Mouse (Mus musculus) midbrain, embryonic 11.5 days (tissue): ENCODE measurements around the gene Rfxank. TPM values are rescaled to one million over a fixed set of nuclear protein-coding genes. Genes with fewer than 3 reads are reported as not detected.
A peak's percentile ranks its signal among the peaks of the same experiment; 100 is the strongest.

ENCODE experiments used
- ATAC-seq: fragments of 200-750 bp; cut with Nextera tagmentation; 2 replicates; pipeline ENCODE4 v1.8.0; 2017; ENCODE audit warnings: moderate TSS enrichment, moderate library complexity; ENCODE audit not compliant: low FRiP score
- DNase-seq: peaks from one replicate; pipeline ENCODE4 v3.0.0; 2015; ENCODE audit warnings: low spot score; ENCODE audit errors: missing footprints
- H3K27ac ChIP-seq: fragments of 300-500 bp; sonication (generic); 2 replicates; pipeline ENCODE4 v1.5.1; 2014; ENCODE audit warnings: low read depth, low read length
- H3K27me3 ChIP-seq: fragments of 300-500 bp; sonication (generic); 2 replicates; pipeline ENCODE4 v1.6.1; 2014; ENCODE audit warnings: mild to moderate bottlenecking, low read length, moderate library complexity, mixed read lengths; ENCODE audit not compliant: control insufficient read depth, insufficient read depth
- H3K36me3 ChIP-seq: fragments of 300-500 bp; sonication (generic); 2 replicates; pipeline ENCODE4 v1.6.1; 2014; ENCODE audit warnings: mild to moderate bottlenecking, low read length, moderate library complexity, mixed read lengths; ENCODE audit not compliant: control insufficient read depth, insufficient read depth
- H3K4me1 ChIP-seq: fragments of 300-500 bp; sonication (generic); 2 replicates; pipeline ENCODE4 v1.6.1; 2014; ENCODE audit warnings: low read length; ENCODE audit not compliant: control insufficient read depth, insufficient read depth
- H3K4me2 ChIP-seq: fragments of 300-500 bp; sonication (generic); 2 replicates; pipeline ENCODE4 v1.6.1; 2014; ENCODE audit warnings: mild to moderate bottlenecking, moderate library complexity
- H3K4me3 ChIP-seq: fragments of 300-500 bp; sonication (generic); 2 replicates; pipeline ENCODE4 v1.5.1; 2014; ENCODE audit warnings: low read depth, low read length
- H3K9ac ChIP-seq: fragments of 300-500 bp; sonication (generic); 2 replicates; pipeline ENCODE4 v1.6.1; 2014; ENCODE audit warnings: low read length
- H3K9me3 ChIP-seq: fragments of 300-500 bp; sonication (generic); 2 replicates; pipeline ENCODE4 v1.6.1; 2016; ENCODE audit warnings: low read length; ENCODE audit not compliant: control insufficient read depth
- WGBS: fragments of 180-500 bp; shearing (Covaris S2); extraction: QIAGEN DNeasy Blood & Tissue Kit; methylation state at CpG from one replicate; pipeline ENCODE4 v1.1.7; 2014; 5-methylcytosine and 5-hydroxymethylcytosine counted together
- polyA plus RNA-seq: library from polyadenylated mRNA; unstranded; fragments of >200 nt; fragmentation: Nextera tagmentation; extraction: Ambion mirVana; gene quantifications from 2 replicates; pipeline ENCODE4 v1.2.1, GENCODE M21; 2014

The Rfxank gene
- polyA plus RNA-seq, 1 experiment from 2014 or later, result 10.8 TPM

- Histone ChIP-seq H3K27me3 (no peaks in the 10 kb centered on the region), H3K27ac (no peak overlapping the region), H3K36me3 (peaks cover 3% of the 10 kb centered on the region; the same call in 1 of the 2 replicates), H3K9ac (no peak overlapping the region), H3K4me2 (no peak overlapping the region), H3K4me3 (no peak overlapping the region), H3K9me3 (no peaks in the 10 kb centered on the region), H3K4me1 (peaks cover 10% of the 10 kb centered on the region; the same call in 1 of the 2 replicates)
- DNase-seq (no peak), ATAC-seq (no peak)
- WGBS, result 91% methylated on average over 5 of the region's 5 CpGs
Measured at GRCm38 (mm10) chr8:70173320-70173719, 34.4 kb upstream of the Rfxank start.

DNA sequence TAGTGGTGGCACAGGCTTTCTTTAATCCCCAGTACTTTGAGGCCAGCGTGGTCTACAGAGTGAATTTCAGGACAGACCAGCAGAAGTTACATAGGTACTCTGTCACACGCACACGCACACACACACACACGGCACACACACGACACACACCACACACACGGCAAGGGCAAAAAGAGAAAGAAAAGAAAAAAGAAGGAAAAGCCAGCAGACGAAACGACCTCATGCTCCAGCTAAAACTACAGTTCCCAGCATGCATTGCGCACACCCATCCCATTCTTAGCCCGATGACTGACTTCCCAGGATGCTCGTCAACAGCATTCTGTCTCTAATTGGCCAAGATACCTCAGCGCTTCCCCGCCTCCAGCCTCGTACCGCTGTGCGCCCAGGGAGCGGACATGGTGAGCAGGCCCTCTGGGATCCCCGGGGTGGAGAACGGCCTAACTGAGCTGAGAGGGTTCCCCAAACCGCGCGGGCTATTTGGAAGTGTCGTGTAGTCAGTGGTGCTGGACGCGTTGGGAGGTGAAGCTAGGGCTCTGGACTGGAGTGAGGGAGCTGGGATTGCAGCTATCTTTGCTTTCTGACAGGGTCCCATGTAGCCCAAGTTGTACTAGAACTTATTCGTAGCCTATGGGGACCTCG lies 33.2 kb upstream of the Rfxank start, which contains the start of gene Tmem161a:
Gene Tmem161a, plus strand, starts transcription at position 314 of the 639 bp plus-strand sequence.
- ATAC-seq, result peak; percentile 97
- peak within 1 kb of the TSS; percentile 52 for H3K4me2 ChIP-seq
- no peak within 1 kb of the TSS for H3K27ac ChIP-seq
- H3K4me1 ChIP-seq, result peaks cover 10% of the 10 kb centered on the region; the same call in 1 of the 2 replicates
- H3K9ac ChIP-seq, result peak within 1 kb of the TSS; percentile 70
- H3K36me3 ChIP-seq, result peaks cover 3% of the 10 kb centered on the region; the same call in 1 of the 2 replicates
- peak within 1 kb of the TSS; percentile 72 for H3K4me3 ChIP-seq
- DNase-seq, result peak; percentile 98
- H3K27me3 ChIP-seq, result no peaks in the 10 kb centered on the region
- no peaks in the 10 kb centered on the region for H3K9me3 ChIP-seq
- 2% methylated on average over 27 of the region's 27 CpGs for WGBS

DNA sequence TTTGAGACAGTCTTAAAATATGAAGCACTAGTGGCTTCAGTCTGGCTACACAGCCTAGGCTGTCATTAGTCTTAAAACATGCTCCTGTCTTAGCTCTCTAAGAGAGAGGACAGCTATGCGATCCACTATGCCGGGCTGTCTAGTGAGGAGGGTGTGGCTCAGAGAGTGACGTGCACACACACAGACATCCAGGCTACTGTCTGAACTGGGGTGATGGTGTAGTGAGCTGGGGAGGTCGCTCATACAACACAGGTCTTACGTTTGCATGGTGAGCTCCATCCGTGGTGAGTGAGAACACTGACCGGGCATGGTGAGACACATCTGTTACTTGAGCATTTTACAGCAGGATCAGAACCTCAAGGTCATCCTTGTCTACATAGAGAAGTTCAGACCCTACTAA lies 32.3 kb upstream of the Rfxank start:
- Histone ChIP-seq H3K27me3 (no peaks in the 10 kb centered on the region), H3K36me3 (no peaks in the 10 kb centered on the region), H3K4me3 (no peak overlapping the region), H3K27ac (no peak overlapping the region), H3K9me3 (no peaks in the 10 kb centered on the region), H3K4me1 (peaks cover 12% of the 10 kb centered on the region; the same call in 1 of the 2 replicates), H3K4me2 (no peak overlapping the region), H3K9ac (no peak overlapping the region)
- no peak for DNase-seq
- no peak for ATAC-seq
- WGBS, result 91% methylated on average over 7 of the region's 7 CpGs

GRCm38 (mm10) chr8:70170748-70171147 lies 31.8 kb upstream of the Rfxank start:
- WGBS, result 78% methylated on average over 3 of the region's 3 CpGs

DNA sequence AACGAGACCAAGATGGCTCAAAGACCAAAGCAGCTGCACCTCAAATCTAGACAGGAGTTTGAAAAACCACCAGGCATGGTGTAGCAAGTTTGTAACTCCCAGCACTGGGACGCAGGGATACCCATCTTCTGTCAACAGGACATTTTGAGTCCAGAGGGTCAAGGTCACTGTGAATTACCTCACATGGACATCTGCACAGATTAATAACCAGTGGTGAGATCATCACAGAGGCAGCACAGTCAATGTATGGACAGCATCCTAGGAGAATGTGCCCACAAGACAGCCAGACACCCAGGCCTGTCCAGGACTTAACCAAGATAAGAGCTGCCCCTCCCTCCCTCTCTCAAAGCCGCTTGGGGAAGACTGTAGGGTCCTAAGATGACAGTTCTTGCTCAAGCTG lies 31.2 kb upstream of the Rfxank start:
- H3K4me2 ChIP-seq, result no peak overlapping the region
- DNase-seq (no peak), ATAC-seq (no peak)
- peaks cover 12% of the 10 kb centered on the region; the same call in 1 of the 2 replicates for H3K4me1 ChIP-seq
- no peak overlapping the region for H3K4me3 ChIP-seq
- H3K9ac ChIP-seq, result no peak overlapping the region
- 83% methylated on average over 3 of the region's 3 CpGs for WGBS
- H3K36me3 ChIP-seq, result no peaks in the 10 kb centered on the region
- H3K27ac ChIP-seq, result no peak overlapping the region
- no peaks in the 10 kb centered on the region for H3K9me3 ChIP-seq
- peaks cover 10% of the 10 kb centered on the region; the same call in 1 of the 2 replicates for H3K27me3 ChIP-seq

More at GRCm38 (mm10) chr8:70170748-70171147, 31.8 kb upstream of the Rfxank start:
- Histone ChIP-seq H3K4me2 (no peak overlapping the region), H3K9me3 (no peaks in the 10 kb centered on the region), H3K27ac (no peak overlapping the region), H3K4me1 (peaks cover 12% of the 10 kb centered on the region; the same call in 1 of the 2 replicates), H3K9ac (no peak overlapping the region), H3K36me3 (no peaks in the 10 kb centered on the region), H3K4me3 (no peak overlapping the region), H3K27me3 (peaks cover 4% of the 10 kb centered on the region; the same call in 1 of the 2 replicates)
- no peak for DNase-seq
- no peak for ATAC-seq

- ATAC-seq (peak; percentile 93), DNase-seq (peak; percentile 99)
- H3K27ac ChIP-seq, result no peak overlapping the region
- H3K27me3 ChIP-seq, result peaks cover 12% of the 10 kb centered on the region; the same call in 1 of the 2 replicates
- H3K9ac ChIP-seq, result peak overlapping the region; percentile 31; the same call in 1 of the 2 replicates
- H3K9me3 ChIP-seq, result no peaks in the 10 kb centered on the region
- 0 out of 2 replicates have a peak, but pooled peaks cover 2% of the 10 kb centered on the region for H3K4me1 ChIP-seq
- no peaks in the 10 kb centered on the region for H3K36me3 ChIP-seq
- 0 out of 2 replicates have a peak overlapping the region, but pooled peaks have one; percentile 20 for H3K4me3 ChIP-seq
- H3K4me2 ChIP-seq, result peak overlapping the region; percentile 45
- under 1% methylated on average over 21 of the region's 21 CpGs for WGBS
Measured at GRCm38 (mm10) chr8:70166504-70167110, 27.7 kb upstream of the Rfxank start.

GRCm38 (mm10) chr8:70163316-70163715 lies 24.4 kb upstream of the Rfxank start:
- H3K9me3 ChIP-seq, result no peaks in the 10 kb centered on the region
- DNase-seq, result no peak
- H3K27me3 ChIP-seq, result peaks cover 12% of the 10 kb centered on the region; the same call in 1 of the 2 replicates
- no peak overlapping the region for H3K4me3 ChIP-seq
- ATAC-seq, result no peak
- no peaks in the 10 kb centered on the region for H3K36me3 ChIP-seq
- WGBS, result 84% methylated on average over 3 of the region's 3 CpGs
- no peak overlapping the region for H3K9ac ChIP-seq
- no peak overlapping the region for H3K27ac ChIP-seq
- 0 out of 2 replicates have a peak, but pooled peaks cover 2% of the 10 kb centered on the region for H3K4me1 ChIP-seq
- no peak overlapping the region for H3K4me2 ChIP-seq

GRCm38 (mm10) chr8:70160015-70160414 lies 21.1 kb upstream of the Rfxank start:
- ATAC-seq, result no peak
- WGBS, result 72% methylated on average over 13 of the region's 13 CpGs
- peaks cover under 1% of the 10 kb centered on the region; the same call in 1 of the 2 replicates for H3K27me3 ChIP-seq
- H3K4me2 ChIP-seq, result no peak overlapping the region
- H3K9me3 ChIP-seq, result no peaks in the 10 kb centered on the region
- H3K4me3 ChIP-seq, result no peak overlapping the region
- no peak overlapping the region for H3K27ac ChIP-seq
- H3K36me3 ChIP-seq, result no peaks in the 10 kb centered on the region
- H3K9ac ChIP-seq, result no peak overlapping the region
- DNase-seq, result no peak
- H3K4me1 ChIP-seq, result no peaks in the 10 kb centered on the region

DNA sequence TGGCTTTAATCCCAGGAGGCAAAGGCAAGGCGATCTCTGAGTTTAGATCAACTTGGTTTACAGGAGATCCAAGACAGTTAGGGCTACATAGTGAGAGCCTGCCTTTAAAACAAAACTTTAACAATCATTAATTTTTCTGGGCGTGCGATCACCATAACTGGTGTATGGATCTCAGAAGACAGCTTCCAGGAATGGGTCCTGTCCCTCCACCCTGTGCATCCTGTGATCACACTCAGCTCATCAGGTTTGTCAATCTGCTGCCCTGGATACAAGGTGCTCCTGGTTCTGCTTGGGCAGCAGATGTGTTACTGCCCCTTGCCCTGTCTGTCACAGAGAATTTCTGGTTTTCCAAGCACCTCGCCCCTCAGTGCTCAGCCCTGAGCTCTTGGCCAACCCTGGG lies 20.3 kb upstream of the Rfxank start:
- no peaks in the 10 kb centered on the region for H3K9me3 ChIP-seq
- no peaks in the 10 kb centered on the region for H3K36me3 ChIP-seq
- DNase-seq, result peak; percentile 59
- no peaks in the 10 kb centered on the region for H3K27me3 ChIP-seq
- H3K4me2 ChIP-seq, result no peak overlapping the region
- ATAC-seq, result no peak
- no peak overlapping the region for H3K9ac ChIP-seq
- no peak overlapping the region for H3K4me3 ChIP-seq
- H3K4me1 ChIP-seq, result no peaks in the 10 kb centered on the region
- WGBS, result 84% methylated on average over 4 of the region's 4 CpGs
- H3K27ac ChIP-seq, result no peak overlapping the region
